Mouse (Mus musculus) neural tube, embryonic 14.5 days (tissue): ENCODE data around the gene Olfr1274-ps. TPM values are rescaled to one million over a fixed set of nuclear protein-coding genes. Genes with fewer than 3 reads are reported as not detected.
A peak's percentile ranks its signal among the peaks of the same experiment; 100 is the strongest.
"Not testable (repeated sequence)": the region's sequence is repeated elsewhere in the genome, so short reads cannot be mapped to it uniquely, and the experiment has no call there.

Experiments used
- ATAC-seq: fragments of 200-750 bp; cut with Nextera tagmentation; 2 replicates; pipeline ENCODE4 v1.8.0; 2017; ENCODE audit warnings: low read depth, mild to moderate bottlenecking, moderate TSS enrichment, moderate library complexity
- H3K27ac ChIP-seq: fragments of 300-500 bp; sonication (generic); 2 replicates; pipeline ENCODE4 v1.5.1; 2014; ENCODE audit warnings: low read depth, mild to moderate bottlenecking, control low read depth, low read length, moderate library complexity, mixed read lengths
- H3K27me3 ChIP-seq: fragments of 300-500 bp; sonication (generic); 2 replicates; pipeline ENCODE4 v1.6.1; 2014; ENCODE audit warnings: low read length; ENCODE audit not compliant: control insufficient read depth, insufficient read depth
- H3K36me3 ChIP-seq: fragments of 300-500 bp; sonication (generic); 2 replicates; pipeline ENCODE4 v1.6.1; 2014; ENCODE audit warnings: low read length, mixed read lengths; ENCODE audit not compliant: control insufficient read depth, insufficient read depth
- H3K4me1 ChIP-seq: fragments of 300-500 bp; sonication (generic); 2 replicates; pipeline ENCODE4 v1.6.1; 2014; ENCODE audit warnings: low read length; ENCODE audit not compliant: control insufficient read depth, insufficient read depth
- H3K4me2 ChIP-seq: fragments of 300-500 bp; sonication (generic); 2 replicates; pipeline ENCODE4 v1.6.1; 2014; ENCODE audit warnings: mild to moderate bottlenecking, low read depth, low read length, control low read depth
- H3K4me3 ChIP-seq: fragments of 300-500 bp; sonication (generic); 2 replicates; pipeline ENCODE4 v1.5.1; 2014; ENCODE audit warnings: low read depth, low read length, control low read depth, mixed read lengths
- H3K9ac ChIP-seq: fragments of 300-500 bp; sonication (generic); replicated peaks from 2 replicates; pipeline ENCODE4 v1.6.1; 2014; ENCODE audit warnings: low read depth, mild to moderate bottlenecking, control low read depth, low read length, mixed read lengths
- H3K9me3 ChIP-seq: fragments of 300-500 bp; sonication (generic); 2 replicates; pipeline ENCODE4 v1.6.1; 2016; ENCODE audit warnings: low read length; ENCODE audit not compliant: control insufficient read depth
- WGBS: fragments of 180-500 bp; shearing (Covaris S2); extraction: QIAGEN DNeasy Blood & Tissue Kit; methylation state at CpG from one replicate; pipeline ENCODE4 v1.1.7; 2014; 5-methylcytosine and 5-hydroxymethylcytosine counted together
- polyA plus RNA-seq: library from polyadenylated mRNA; unstranded; fragments of >200 nt; fragmentation: Nextera tagmentation; extraction: Ambion mirVana; gene quantifications from 2 replicates; pipeline ENCODE4 v1.2.1, GENCODE M21; 2014

Olfr1274-ps gene
- polyA plus RNA-seq, 1 experiment from 2014 or later, result not detected

DNA sequence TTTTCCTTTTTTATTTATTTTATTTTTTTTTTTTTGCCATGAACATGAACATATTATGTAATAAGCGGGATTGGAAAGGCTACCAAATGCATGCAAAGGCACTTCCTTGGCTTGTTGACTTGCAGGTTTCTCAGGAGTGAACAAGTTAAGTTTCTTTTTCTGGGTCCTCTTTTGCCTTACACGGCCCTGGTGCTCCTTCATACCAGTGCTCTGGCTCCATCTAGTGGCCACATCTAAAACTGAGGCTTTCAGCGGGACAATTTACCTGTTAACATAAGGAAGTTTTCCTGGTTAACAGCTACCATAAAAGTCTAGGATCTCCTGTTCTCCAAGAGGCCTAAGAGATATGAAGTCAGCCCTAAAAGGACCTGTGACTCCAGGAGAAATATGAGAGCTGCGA is 31.3 kb downstream of the Olfr1274-ps start:
- no CpG with 5 or more reads among the region's 4 CpGs for WGBS
- not testable (repeated sequence) for H3K4me3 ChIP-seq, H3K4me2 ChIP-seq, H3K4me1 ChIP-seq, H3K9ac ChIP-seq, H3K36me3 ChIP-seq, H3K27ac ChIP-seq, H3K9me3 ChIP-seq, H3K27me3 ChIP-seq
- ATAC-seq, result peak; percentile 66; the same call in 1 of the 2 replicates

DNA sequence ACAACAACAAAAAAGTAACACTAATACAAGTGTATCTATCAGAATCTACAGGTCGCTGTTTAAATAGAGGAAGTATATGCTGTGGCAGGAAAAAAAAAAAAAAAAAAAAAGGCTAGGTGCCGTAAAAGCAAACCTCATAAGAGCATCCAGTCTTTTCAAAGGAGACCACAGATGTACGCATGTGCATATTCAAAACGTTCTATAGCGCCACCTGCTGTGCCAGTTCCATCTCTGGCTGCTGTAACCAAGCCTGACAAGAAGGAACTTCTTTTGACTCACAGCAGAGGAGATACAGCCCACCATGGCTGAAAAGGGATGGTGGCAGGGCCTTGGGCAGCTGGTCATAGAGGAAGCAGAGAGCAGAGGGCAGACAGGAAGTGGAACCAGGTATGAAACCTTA is 39.0 kb downstream of the Olfr1274-ps start:
- not testable (repeated sequence) for ATAC-seq, H3K9me3 ChIP-seq, H3K36me3 ChIP-seq, H3K4me3 ChIP-seq, H3K27ac ChIP-seq, H3K4me1 ChIP-seq, H3K27me3 ChIP-seq, H3K4me2 ChIP-seq, H3K9ac ChIP-seq
- 92% methylated on average over 1 of the region's 5 CpGs for WGBS

DNA sequence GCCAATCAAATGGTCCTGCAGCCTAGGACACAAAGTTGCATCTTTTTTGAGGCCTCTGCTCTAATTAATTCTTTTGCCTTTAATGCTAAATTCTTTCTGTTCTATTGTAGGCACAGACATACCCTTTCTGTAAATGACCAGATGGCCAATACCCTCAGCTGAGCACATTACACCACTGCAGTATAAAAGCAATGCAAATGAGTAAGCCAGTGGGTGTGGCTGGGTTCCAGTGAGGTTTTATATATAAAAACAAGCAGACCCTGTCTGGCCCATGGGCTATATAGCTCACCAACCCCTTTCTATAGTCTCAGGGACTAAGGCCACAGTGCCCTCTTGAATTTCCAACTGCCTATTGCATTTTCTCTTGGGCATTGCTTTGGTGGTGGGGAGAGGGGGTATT is 41.7 kb downstream of the Olfr1274-ps start:
- not testable (repeated sequence) for H3K4me3 ChIP-seq, H3K36me3 ChIP-seq, H3K27me3 ChIP-seq, H3K9ac ChIP-seq, H3K9me3 ChIP-seq, H3K27ac ChIP-seq, H3K4me2 ChIP-seq, H3K4me1 ChIP-seq, ATAC-seq

DNA sequence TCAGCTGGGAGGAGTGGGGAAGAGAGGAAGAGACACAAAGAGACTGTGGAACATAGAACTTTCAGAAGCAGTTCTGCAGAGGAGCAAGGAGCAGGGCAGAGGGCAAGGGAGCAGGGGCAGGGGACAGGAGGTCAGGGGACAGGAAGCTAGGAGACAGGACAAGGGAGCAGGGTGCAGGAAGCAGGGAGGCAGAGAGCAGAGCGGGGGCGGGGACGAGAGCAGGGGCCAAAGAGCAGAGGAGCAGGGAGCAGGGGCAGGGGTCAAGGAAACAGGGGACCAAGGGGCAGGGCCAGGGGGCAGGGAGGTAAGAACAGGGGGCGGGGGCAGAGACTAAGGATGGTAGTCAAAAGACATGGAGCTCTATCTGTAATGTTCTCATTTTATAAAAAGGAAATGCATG is 43.3 kb downstream of the Olfr1274-ps start:
- not testable (repeated sequence) for H3K4me2 ChIP-seq, H3K27me3 ChIP-seq, H3K9me3 ChIP-seq, H3K36me3 ChIP-seq, H3K4me1 ChIP-seq, ATAC-seq, H3K4me3 ChIP-seq, H3K27ac ChIP-seq, H3K9ac ChIP-seq
- WGBS, result 67% methylated on average over 4 of the region's 4 CpGs

DNA sequence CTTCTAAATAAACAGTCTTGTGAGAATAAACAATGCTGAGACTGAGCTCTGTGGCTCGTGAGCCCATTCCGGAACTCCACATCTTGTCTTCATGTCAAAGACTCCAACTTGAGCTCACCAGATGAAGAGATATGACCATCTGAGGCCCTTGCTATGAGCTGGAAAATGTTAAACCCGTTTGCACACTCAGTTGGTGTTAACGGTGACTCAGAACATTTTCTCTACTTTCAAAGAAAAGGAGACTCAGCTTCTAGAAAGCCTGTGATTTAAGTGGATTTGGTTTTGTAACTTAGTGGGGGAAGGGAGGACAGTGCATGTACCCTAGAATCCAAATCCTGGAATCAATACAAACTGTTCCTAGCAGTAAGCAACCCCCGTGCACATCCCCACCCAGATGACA is 45.3 kb downstream of the Olfr1274-ps start:
- H3K9ac ChIP-seq, result no peak overlapping the region
- no peaks in the 10 kb centered on the region for H3K36me3 ChIP-seq
- H3K4me3 ChIP-seq, result no peak overlapping the region
- WGBS, result 83% methylated on average over 5 of the region's 5 CpGs
- no peak for ATAC-seq
- H3K4me1 ChIP-seq, result no peaks in the 10 kb centered on the region
- H3K27ac ChIP-seq, result no peak overlapping the region
- no peak overlapping the region for H3K4me2 ChIP-seq
- H3K27me3 ChIP-seq, result no peaks in the 10 kb centered on the region
- no peaks in the 10 kb centered on the region for H3K9me3 ChIP-seq

DNA sequence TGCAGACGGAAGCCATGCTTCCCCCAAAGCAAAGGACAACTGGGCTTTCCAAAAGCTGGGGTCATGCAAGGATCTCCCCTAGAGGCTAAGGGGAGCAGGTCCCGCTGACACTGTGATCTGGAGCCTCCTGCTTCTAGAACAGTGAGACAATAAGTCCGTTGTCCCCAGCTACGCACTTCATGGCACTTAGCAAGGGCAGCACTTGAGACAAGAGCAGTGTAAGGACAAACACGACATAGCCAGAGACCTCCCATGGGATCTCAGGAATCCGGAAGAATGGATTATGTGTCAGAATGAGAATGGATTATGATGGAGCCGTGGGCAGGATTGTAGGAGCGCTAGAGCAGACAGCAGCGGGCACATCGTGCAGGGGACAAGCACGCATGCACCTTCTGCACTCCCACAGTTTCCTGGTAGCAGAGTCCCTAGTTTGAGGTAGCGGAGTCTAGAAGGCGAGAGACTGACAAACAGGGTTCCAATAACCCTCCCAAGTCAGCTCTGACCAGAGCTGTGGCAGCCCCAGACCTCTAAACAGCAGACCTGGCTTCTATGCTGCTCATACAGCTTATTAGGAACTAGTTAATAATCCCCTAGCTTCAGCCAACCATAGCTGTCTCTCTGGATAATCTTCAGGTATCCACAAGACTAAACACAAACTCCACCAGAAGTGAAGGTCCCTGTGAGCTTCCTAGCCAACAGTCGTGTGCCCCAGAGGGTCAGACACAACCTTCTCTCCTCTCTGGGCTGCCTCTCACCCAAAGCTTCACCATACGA is 50.7 kb downstream of the Olfr1274-ps start:
- H3K27ac ChIP-seq, result no peak overlapping the region
- peaks cover 21% of the 10 kb centered on the region; the same call in 1 of the 2 replicates for H3K36me3 ChIP-seq
- no peaks in the 10 kb centered on the region for H3K27me3 ChIP-seq
- no peak overlapping the region for H3K9ac ChIP-seq
- 90% methylated on average over 15 of the region's 15 CpGs for WGBS
- no peak; the same call in 1 of the 2 replicates for ATAC-seq
- H3K4me2 ChIP-seq, result no peak overlapping the region
- no peaks in the 10 kb centered on the region for H3K4me1 ChIP-seq
- no peak overlapping the region for H3K4me3 ChIP-seq
- no peaks in the 10 kb centered on the region for H3K9me3 ChIP-seq

DNA sequence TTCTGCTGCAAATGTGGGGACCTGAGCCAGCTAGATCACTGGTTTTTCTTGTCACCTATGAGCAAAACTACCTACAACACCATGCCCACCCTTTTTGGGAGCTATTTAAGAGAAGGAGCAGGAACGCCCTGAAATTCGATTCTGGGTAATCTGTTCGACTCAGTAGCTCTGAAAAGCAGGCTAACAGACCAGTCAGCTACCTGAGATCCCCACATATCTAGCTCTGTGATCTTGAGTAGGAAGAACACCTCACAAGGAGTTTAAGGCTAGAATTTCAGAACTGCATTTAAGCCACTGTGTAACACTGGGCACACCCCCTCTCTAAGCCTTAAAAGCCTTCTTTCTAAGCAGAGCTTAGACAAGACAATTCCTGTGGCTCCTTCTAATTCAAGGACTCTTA is 53.9 kb downstream of the Olfr1274-ps start:
- 89% methylated on average over 3 of the region's 3 CpGs for WGBS
- ATAC-seq, result no peak
- H3K9me3 ChIP-seq, result no peaks in the 10 kb centered on the region
- no peaks in the 10 kb centered on the region for H3K27me3 ChIP-seq
- no peaks in the 10 kb centered on the region for H3K4me1 ChIP-seq
- peaks cover 30% of the 10 kb centered on the region for H3K36me3 ChIP-seq
- H3K27ac ChIP-seq, result no peak overlapping the region
- H3K4me2 ChIP-seq, result no peak overlapping the region
- H3K4me3 ChIP-seq, result no peak overlapping the region
- no peak overlapping the region for H3K9ac ChIP-seq

Other genes starting within 250 kb of the Olfr1274-ps start
- gene Olfr1270, start 245.6 kb upstream of the Olfr1274-ps start, polyA plus RNA-seq, result not detected in 2 replicates
- gene Olfr1506, start 174.2 kb upstream of the Olfr1274-ps start, polyA plus RNA-seq, result not detected in 2 replicates
- not detected in 2 replicates for gene Olfr142, start 141.1 kb upstream of the Olfr1274-ps start, polyA plus RNA-seq
- not detected in 2 replicates for gene Olfr1271, start 127.7 kb upstream of the Olfr1274-ps start, polyA plus RNA-seq
- not detected in 2 replicates for gene Olfr1272, start 105.8 kb upstream of the Olfr1274-ps start, polyA plus RNA-seq
- not detected in 2 replicates for gene Gm13769, start 76.5 kb upstream of the Olfr1274-ps start, polyA plus RNA-seq
- gene Ptprj, start 182.0 kb downstream of the Olfr1274-ps start, polyA plus RNA-seq, result 9.3 and 9.7 TPM in 2 replicates